ENCODE assay signal across 7 mouse cellular contexts in genomic region chr5:105343816-105344215, GRCm38 (mm10). TPM values are rescaled to one million over a fixed set of nuclear protein-coding genes. Genes with fewer than 3 reads are reported as not detected.
"Had no signal": no experiment of that assay in that cellular context is flagged by ENCODE, and none has a peak within 500 bp of the region (broad histone marks: within the 10 kb centered on the region; RNA-seq: fewer than 3 reads in every experiment).

No protein-coding gene starts in this region.

RNA-seq across cellular contexts. Expression of gene Gm43302, which starts 50.3 kb away (rescaled TPM):
- total RNA-seq: megakaryocyte-erythroid progenitor cell, adult 5-6 weeks had no signal
- polyA plus RNA-seq: lung, embryonic 16.5 days; midbrain, embryonic 11.5 days; midbrain, embryonic 13.5 days; midbrain, postnatal 0 days; neural tube, embryonic 13.5 days; stomach, embryonic 14.5 days had no signal
